Mouse (Mus musculus) E14TG2a.4 (cell line): ENCODE data around the gene Dip2c.

Source experiments
- CTCF ChIP-seq: conservative IDR thresholded peaks from 2 replicates; pipeline ENCODE4 v1.5.1; 2014; ENCODE audit warnings: low read length
- NANOG ChIP-seq: IDR thresholded peaks from 2 replicates; pipeline ENCODE4 v1.6.1; 2014; ENCODE audit warnings: borderline replicate concordance, low read length, mixed read lengths

DNA sequence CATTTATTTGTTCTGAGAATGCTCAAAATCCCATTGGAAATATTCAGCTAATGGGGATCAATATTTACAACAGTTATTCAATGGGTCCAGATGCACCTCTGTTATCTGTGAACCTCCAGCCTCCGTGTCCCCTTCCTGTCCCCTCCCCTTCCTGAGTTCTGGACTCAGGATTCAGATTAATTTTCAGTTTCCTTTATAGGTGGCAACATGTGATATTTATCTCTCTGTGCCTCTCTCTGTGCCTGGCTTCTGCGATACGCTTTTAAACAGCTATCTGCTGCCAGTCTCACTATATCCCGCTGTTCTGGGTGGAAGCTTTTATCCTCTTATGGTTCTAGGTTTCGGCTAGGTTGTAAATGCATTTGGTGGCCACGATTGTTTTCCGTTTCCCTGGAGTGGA, 38.8 kb upstream of the Dip2c start:
- TF ChIP-seq CTCF (no peak), NANOG (no peak)
